Mouse (Mus musculus): ENCODE results near the gene Maea. TPM values are rescaled to one million over a fixed set of nuclear protein-coding genes. Genes with fewer than 3 reads are reported as not detected.

The Maea gene
- 52.1 and 58.6 TPM in 2 replicates for polyA plus RNA-seq (2012; rRNA removed)

DNA sequence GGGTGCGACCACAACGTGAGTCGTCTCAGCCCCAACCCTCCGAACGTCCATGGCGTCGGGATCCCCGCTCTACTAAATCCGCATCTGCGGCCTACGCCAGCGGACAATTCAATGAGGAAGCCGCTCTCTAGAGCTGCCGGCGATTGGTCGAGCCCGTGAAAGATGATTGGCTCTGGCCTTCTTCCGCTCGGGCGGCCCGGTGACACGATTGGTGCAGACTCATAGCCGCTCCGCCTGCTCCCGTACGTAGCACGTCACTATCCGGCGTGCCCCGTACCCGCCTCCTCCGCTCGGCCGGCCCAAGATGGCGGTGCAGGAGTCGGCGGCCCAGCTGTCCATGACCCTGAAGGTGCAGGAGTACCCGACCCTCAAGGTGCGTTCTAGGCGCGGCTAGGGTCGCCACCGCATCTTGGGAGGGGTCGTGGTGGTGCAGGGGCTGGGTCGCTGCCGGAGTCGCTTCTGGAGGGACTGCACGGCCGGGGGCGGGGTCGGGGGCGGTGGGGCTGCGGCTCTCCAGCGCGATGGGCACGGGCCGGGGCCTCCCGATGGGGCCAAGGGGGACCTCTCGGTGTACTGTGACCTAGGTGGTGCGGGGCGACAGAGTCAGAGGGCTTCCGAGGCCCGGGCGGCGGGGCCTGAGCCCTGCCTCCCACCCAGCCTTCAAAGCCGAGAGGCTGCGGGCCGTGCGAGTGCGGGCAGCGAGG is at the start of gene Maea:
TSS of gene Maea (plus strand) at position 237 of the 704 bp plus-strand sequence.

DNA sequence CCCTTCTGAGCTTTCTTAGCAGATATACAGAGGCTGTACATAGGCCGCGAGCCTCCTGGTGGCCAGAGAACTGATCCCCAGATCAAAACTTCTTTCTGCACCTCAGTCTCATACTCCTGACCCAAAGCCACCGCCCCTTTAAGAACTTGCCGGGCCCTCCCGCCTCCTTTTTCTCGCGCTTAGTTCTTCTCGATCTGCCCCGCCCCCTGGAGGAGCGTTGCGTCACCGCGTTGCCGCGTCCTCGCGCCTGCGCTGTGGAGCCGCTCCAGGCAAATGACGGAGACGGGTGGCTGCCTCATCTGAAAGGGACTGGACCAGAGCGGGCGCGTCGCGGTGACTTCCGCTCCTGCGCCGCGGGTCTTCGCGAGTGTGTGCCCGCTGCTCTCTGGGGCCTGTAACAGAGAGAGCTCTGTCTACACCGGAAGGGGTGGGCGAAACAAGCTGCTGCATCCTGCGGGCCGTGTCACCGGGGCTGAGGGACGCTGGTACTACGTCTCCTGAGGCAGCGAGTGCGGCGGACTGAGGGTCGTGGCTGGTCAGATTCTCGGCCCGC is 43.1 kb downstream of the Maea start, which contains the start of gene Uvssa:
TSS of gene Uvssa (plus strand) at position 248 of the 553 bp plus-strand sequence.

Other genes starting within 250 kb of the Maea start
- gene Slc5a1, start 231.3 kb upstream of the Maea start, polyA plus RNA-seq (2012; rRNA removed): 0.01 and 0.11 TPM in 2 replicates
- 34.4 and 43.3 TPM in 2 replicates for gene Spon2, start 117.1 kb upstream of the Maea start, polyA plus RNA-seq (2012; rRNA removed)
- 64.1 and 64.2 TPM in 2 replicates for gene Ctbp1, start 60.5 kb upstream of the Maea start, polyA plus RNA-seq (2012; rRNA removed)
- 2.4 and 2.7 TPM in 2 replicates for gene Uvssa, start 43.0 kb downstream of the Maea start, polyA plus RNA-seq (2012; rRNA removed)
- gene Nkx1-1, start 98.5 kb downstream of the Maea start, polyA plus RNA-seq (2012; rRNA removed): not detected in 2 replicates